In the genomic region with DNA sequence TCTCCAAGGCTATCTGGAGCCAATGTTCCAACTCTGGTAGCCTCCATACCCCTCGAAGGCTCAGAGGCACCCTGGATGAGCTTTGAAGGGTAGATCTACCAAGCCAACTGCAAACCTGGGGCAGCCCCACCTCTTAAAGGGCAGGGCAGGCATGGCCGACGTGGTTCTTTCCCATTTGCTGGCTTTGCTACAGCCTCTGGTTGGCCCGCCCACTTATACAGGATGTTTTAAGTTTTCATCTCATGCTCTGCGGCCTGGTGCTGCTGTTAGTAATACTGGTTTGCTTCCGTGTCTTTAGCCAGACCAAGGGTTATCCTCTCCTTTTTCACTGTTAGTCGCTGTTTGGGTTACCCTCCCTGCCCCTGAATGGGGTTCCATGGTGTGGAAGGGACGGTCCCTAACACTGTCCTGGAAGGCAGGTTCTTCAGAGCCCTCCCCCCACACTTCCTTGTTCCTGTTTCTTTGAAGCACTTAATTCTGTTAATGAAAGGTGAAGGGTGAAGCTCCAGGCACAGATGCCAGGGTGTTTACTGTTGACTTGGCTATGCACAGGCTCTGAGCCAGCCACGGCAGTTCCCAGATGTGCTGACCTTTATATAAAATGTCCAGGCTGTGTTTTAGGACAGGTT, we compare ENCODE assay signal across 8 mouse cellular contexts. TPM values are rescaled to one million over a fixed set of nuclear protein-coding genes. Genes with fewer than 3 reads are reported as not detected.
A peak's percentile ranks its signal among the peaks of the same experiment; 100 is the strongest.
DNase-seq lines count a peak whose midpoint lies in the region; ATAC-seq lines count a peak whose summit lies in the region.

No protein-coding gene starts in this region.

- peak overlapping the region; percentile 42; the same call in 1 of the 2 replicates for H3K27ac ChIP-seq in midbrain, embryonic 10.5 days (replicated peaks)
- no peak overlapping the region for H3K27ac ChIP-seq in midbrain, embryonic 11.5 days (ENCODE audit: low read depth, low read length)
- H3K27ac ChIP-seq in embryonic facial prominence, embryonic 13.5 days, result no peak overlapping the region
- no peak overlapping the region for H3K27ac ChIP-seq in hindbrain, embryonic 16.5 days (ENCODE audit: low read depth, low read length)
- H3K27ac ChIP-seq in liver, embryonic 11.5 days (ENCODE audit: low read depth, low read length), result no peak overlapping the region

- H3K9ac ChIP-seq in midbrain, embryonic 11.5 days (ENCODE audit: low read length), result no peak overlapping the region
- 0 out of 2 replicates have a peak overlapping the region, but pooled peaks have one; percentile 88 for H3K9ac ChIP-seq in embryonic facial prominence, embryonic 13.5 days
- H3K9ac ChIP-seq in hindbrain, embryonic 16.5 days (ENCODE audit: low read depth, low read length), result peak overlapping the region; percentile 96
- H3K9ac ChIP-seq in liver, embryonic 11.5 days (ENCODE audit: low read depth, low read length), result no peak overlapping the region

- peaks cover 36% of the 10 kb centered on the region for H3K36me3 ChIP-seq in midbrain, embryonic 10.5 days
- peaks cover 5% of the 10 kb centered on the region; the same call in 1 of the 2 replicates for H3K36me3 ChIP-seq in midbrain, embryonic 11.5 days (ENCODE audit: control insufficient read depth, insufficient read depth, low read length)
- peaks cover 37% of the 10 kb centered on the region for H3K36me3 ChIP-seq in embryonic facial prominence, embryonic 13.5 days
- peaks cover 15% of the 10 kb centered on the region for H3K36me3 ChIP-seq in hindbrain, embryonic 16.5 days (ENCODE audit: control insufficient read depth, insufficient read depth, low read length)
- H3K36me3 ChIP-seq in liver, embryonic 11.5 days (ENCODE audit: control insufficient read depth, insufficient read depth, low read length), result peaks cover 6% of the 10 kb centered on the region; the same call in 1 of the 2 replicates

- peak overlapping the region; percentile 90; the same call in 1 of the 2 replicates for H3K4me3 ChIP-seq in midbrain, embryonic 10.5 days
- no peak overlapping the region for H3K4me3 ChIP-seq in midbrain, embryonic 11.5 days (ENCODE audit: low read depth, low read length)
- 0 out of 2 replicates have a peak overlapping the region, but pooled peaks have one; percentile 6 for H3K4me3 ChIP-seq in embryonic facial prominence, embryonic 13.5 days
- H3K4me3 ChIP-seq in hindbrain, embryonic 16.5 days (ENCODE audit: low read length), result no peak overlapping the region
- H3K4me3 ChIP-seq in liver, embryonic 11.5 days (ENCODE audit: low read depth, low read length), result no peak overlapping the region; the same call in 1 of the 2 replicates

- WGBS in midbrain, embryonic 10.5 days, result 78% methylated on average over 9 of the region's 9 CpGs
- 70% methylated on average over 9 of the region's 9 CpGs for WGBS in midbrain, embryonic 11.5 days
- WGBS in embryonic facial prominence, embryonic 13.5 days, result 59% methylated on average over 9 of the region's 9 CpGs
- WGBS in hindbrain, embryonic 16.5 days, result 70% methylated on average over 9 of the region's 9 CpGs
- 45% methylated on average over 9 of the region's 9 CpGs for WGBS in liver, embryonic 11.5 days

- peaks cover 45% of the 10 kb centered on the region for H3K4me1 ChIP-seq in midbrain, embryonic 10.5 days
- peaks cover 22% of the 10 kb centered on the region for H3K4me1 ChIP-seq in midbrain, embryonic 11.5 days (ENCODE audit: control insufficient read depth, insufficient read depth, low read length)
- peaks cover 34% of the 10 kb centered on the region for H3K4me1 ChIP-seq in embryonic facial prominence, embryonic 13.5 days
- H3K4me1 ChIP-seq in hindbrain, embryonic 16.5 days (ENCODE audit: control insufficient read depth, insufficient read depth, low read depth, low read length), result peaks cover 28% of the 10 kb centered on the region
- H3K4me1 ChIP-seq in liver, embryonic 11.5 days (replicated peaks; ENCODE audit: control insufficient read depth, insufficient read depth, low read length), result peaks cover 22% of the 10 kb centered on the region

- DNase-seq in midbrain, embryonic 10.5 days (ENCODE audit: low spot score), result no peak
- no peak for DNase-seq in midbrain, embryonic 11.5 days (ENCODE audit: low spot score, missing footprints)
- DNase-seq in liver, embryonic 11.5 days (ENCODE audit: low spot score), result no peak
- DNase-seq in naive thymus-derived CD4-positive, alpha-beta T cell, adult 2 months (ENCODE audit: low read depth), result peak; percentile 87
- DNase-seq in right cerebral cortex, adult 2 months (ENCODE audit: low spot score in 2 of 2), result no peak
- no peak for DNase-seq in retina, embryonic 14.5 days (ENCODE audit: low spot score)

- H3K4me2 ChIP-seq in midbrain, embryonic 11.5 days, result no peak overlapping the region
- H3K4me2 ChIP-seq in embryonic facial prominence, embryonic 13.5 days, result peak overlapping the region; percentile 94
- H3K4me2 ChIP-seq in hindbrain, embryonic 16.5 days (ENCODE audit: low read length), result peak overlapping the region; percentile 65
- H3K4me2 ChIP-seq in liver, embryonic 11.5 days, result peak overlapping the region; percentile 95

- H3K27me3 ChIP-seq in midbrain, embryonic 10.5 days (ENCODE audit: low read depth, poor library complexity, severe bottlenecking), result no peaks in the 10 kb centered on the region; the same call in 1 of the 2 replicates
- no peaks in the 10 kb centered on the region for H3K27me3 ChIP-seq in midbrain, embryonic 11.5 days (ENCODE audit: control insufficient read depth, insufficient read depth, low read length)
- no peaks in the 10 kb centered on the region for H3K27me3 ChIP-seq in embryonic facial prominence, embryonic 13.5 days
- no peaks in the 10 kb centered on the region for H3K27me3 ChIP-seq in hindbrain, embryonic 16.5 days (replicated peaks; ENCODE audit: control insufficient read depth, insufficient read depth, low read length)
- no peaks in the 10 kb centered on the region for H3K27me3 ChIP-seq in liver, embryonic 11.5 days (replicated peaks; ENCODE audit: control insufficient read depth, insufficient read depth, low read length)

- H3K9me3 ChIP-seq in midbrain, embryonic 10.5 days (replicated peaks), result no peaks in the 10 kb centered on the region
- H3K9me3 ChIP-seq in midbrain, embryonic 11.5 days (ENCODE audit: control insufficient read depth, low read length), result no peaks in the 10 kb centered on the region
- H3K9me3 ChIP-seq in embryonic facial prominence, embryonic 13.5 days, result no peaks in the 10 kb centered on the region
- no peaks in the 10 kb centered on the region for H3K9me3 ChIP-seq in hindbrain, embryonic 16.5 days (ENCODE audit: control insufficient read depth, low read length)
- no peaks in the 10 kb centered on the region for H3K9me3 ChIP-seq in liver, embryonic 11.5 days (ENCODE audit: control insufficient read depth, low read length)

- ATAC-seq in midbrain, embryonic 11.5 days (ENCODE audit: low FRiP score), result no peak
- no peak for ATAC-seq in embryonic facial prominence, embryonic 13.5 days (ENCODE audit: insufficient number of reproducible peaks, insufficient read depth, low FRiP score, low TSS enrichment, low read depth)
- no peak for ATAC-seq in hindbrain, embryonic 16.5 days
- peak; percentile 32 for ATAC-seq in liver, embryonic 11.5 days (replicated peaks; ENCODE audit: low FRiP score)

RNA-seq across cellular contexts. Expression of gene Trabd, which starts 3.4 kb away (rescaled TPM):
- 53.6 and 53.7 TPM in 2 replicates for polyA plus RNA-seq in midbrain, embryonic 10.5 days (2016; fragmentation: Nextera tagmentation; extraction: Ambion mirVana)
- polyA plus RNA-seq in midbrain, embryonic 11.5 days (2014; fragmentation: Nextera tagmentation; extraction: Ambion mirVana), result 40.2 and 43.2 TPM in 2 replicates
- polyA plus RNA-seq in embryonic facial prominence, embryonic 13.5 days (2015; fragmentation: Nextera tagmentation; extraction: Ambion mirVana), result 47.3 and 47.7 TPM in 2 replicates
- polyA plus RNA-seq in hindbrain, embryonic 16.5 days (2015; fragmentation: Nextera tagmentation; extraction: Ambion mirVana), result 39.2 and 39.5 TPM in 2 replicates
- 33.5 and 34.8 TPM in 2 replicates for polyA plus RNA-seq in liver, embryonic 11.5 days (2014; fragmentation: Nextera tagmentation; extraction: Ambion mirVana)

RNA-seq across cellular contexts. Expression of gene Selenoo, which starts 10.6 kb away (rescaled TPM):
- polyA plus RNA-seq in midbrain, embryonic 10.5 days (2016; fragmentation: Nextera tagmentation; extraction: Ambion mirVana), result 16.2 and 19.3 TPM in 2 replicates
- polyA plus RNA-seq in midbrain, embryonic 11.5 days (2014; fragmentation: Nextera tagmentation; extraction: Ambion mirVana), result 20.2 and 22.3 TPM in 2 replicates
- 20.2 and 24.0 TPM in 2 replicates for polyA plus RNA-seq in embryonic facial prominence, embryonic 13.5 days (2015; fragmentation: Nextera tagmentation; extraction: Ambion mirVana)
- polyA plus RNA-seq in hindbrain, embryonic 16.5 days (2015; fragmentation: Nextera tagmentation; extraction: Ambion mirVana), result 16.4 and 17.9 TPM in 2 replicates
- 12.6 and 16.3 TPM in 2 replicates for polyA plus RNA-seq in liver, embryonic 11.5 days (2014; fragmentation: Nextera tagmentation; extraction: Ambion mirVana)

RNA-seq across cellular contexts. Expression of gene Panx2, which starts 18.8 kb away (rescaled TPM):
- 0.28 and 0.47 TPM in 2 replicates for polyA plus RNA-seq in midbrain, embryonic 10.5 days (2016; fragmentation: Nextera tagmentation; extraction: Ambion mirVana)
- 0.87 and 0.89 TPM in 2 replicates for polyA plus RNA-seq in midbrain, embryonic 11.5 days (2014; fragmentation: Nextera tagmentation; extraction: Ambion mirVana)
- 0.69 and 0.96 TPM in 2 replicates for polyA plus RNA-seq in embryonic facial prominence, embryonic 13.5 days (2015; fragmentation: Nextera tagmentation; extraction: Ambion mirVana)
- polyA plus RNA-seq in hindbrain, embryonic 16.5 days (2015; fragmentation: Nextera tagmentation; extraction: Ambion mirVana), result 9.5 and 11.9 TPM in 2 replicates
- polyA plus RNA-seq in liver, embryonic 11.5 days (2014; fragmentation: Nextera tagmentation; extraction: Ambion mirVana), result 0.08 and 0.21 TPM in 2 replicates

RNA-seq across cellular contexts. Expression of gene Tubgcp6, which starts 44.6 kb away (rescaled TPM):
- polyA plus RNA-seq in midbrain, embryonic 10.5 days (2016; fragmentation: Nextera tagmentation; extraction: Ambion mirVana), result 24.7 and 25.6 TPM in 2 replicates
- polyA plus RNA-seq in midbrain, embryonic 11.5 days (2014; fragmentation: Nextera tagmentation; extraction: Ambion mirVana), result 14.9 and 16.8 TPM in 2 replicates
- polyA plus RNA-seq in embryonic facial prominence, embryonic 13.5 days (2015; fragmentation: Nextera tagmentation; extraction: Ambion mirVana), result 17.0 and 18.0 TPM in 2 replicates
- polyA plus RNA-seq in hindbrain, embryonic 16.5 days (2015; fragmentation: Nextera tagmentation; extraction: Ambion mirVana), result 15.2 and 16.4 TPM in 2 replicates
- polyA plus RNA-seq in liver, embryonic 11.5 days (2014; fragmentation: Nextera tagmentation; extraction: Ambion mirVana), result 18.4 and 21.8 TPM in 2 replicates

RNA-seq across cellular contexts. Expression of gene Hdac10, which starts 50.2 kb away (rescaled TPM):
- polyA plus RNA-seq in midbrain, embryonic 10.5 days (2016; fragmentation: Nextera tagmentation; extraction: Ambion mirVana), result 18.7 and 20.3 TPM in 2 replicates
- polyA plus RNA-seq in midbrain, embryonic 11.5 days (2014; fragmentation: Nextera tagmentation; extraction: Ambion mirVana), result 11.6 and 13.6 TPM in 2 replicates
- 19.5 and 19.6 TPM in 2 replicates for polyA plus RNA-seq in embryonic facial prominence, embryonic 13.5 days (2015; fragmentation: Nextera tagmentation; extraction: Ambion mirVana)
- 27.3 and 29.2 TPM in 2 replicates for polyA plus RNA-seq in hindbrain, embryonic 16.5 days (2015; fragmentation: Nextera tagmentation; extraction: Ambion mirVana)
- polyA plus RNA-seq in liver, embryonic 11.5 days (2014; fragmentation: Nextera tagmentation; extraction: Ambion mirVana), result 21.1 and 22.7 TPM in 2 replicates

Comparison
In these comparisons a context has a peak if more than half of its experiments do, and no peak if none do; other contexts are left out.
1. H3K4me3 ChIP-seq: peak in midbrain, embryonic 10.5 days (single experiment) and embryonic facial prominence, embryonic 13.5 days (single experiment); none in midbrain, embryonic 11.5 days (single experiment), hindbrain, embryonic 16.5 days (single experiment) and liver, embryonic 11.5 days (single experiment).
2. H3K9ac ChIP-seq: peak in embryonic facial prominence, embryonic 13.5 days (single experiment) and hindbrain, embryonic 16.5 days (single experiment); none in midbrain, embryonic 11.5 days (single experiment) and liver, embryonic 11.5 days (single experiment).